Mouse (Mus musculus): ENCODE measurements around the gene Ccdc152. TPM values are rescaled to one million over a fixed set of nuclear protein-coding genes. Genes with fewer than 3 reads are reported as not detected.

The Ccdc152 gene
- not detected in 2 replicates for polyA plus RNA-seq (2012)

GRCm38 (mm10) chr15:3303426-3303825 is at the start of gene Ccdc152:
Ccdc152 (minus strand) TSS chr15:3303526.

GRCm38 (mm10) chr15:3268247-3268646 is 35.1 kb downstream of the Ccdc152 start, which contains the start of gene Selenop:
Selenop (plus strand) TSS chr15:3268547.

Other genes with a start within 250 kb of the Ccdc152 start
- 8.4 and 9.5 TPM in 2 replicates for gene Selenop, start 35.0 kb downstream of the Ccdc152 start, polyA plus RNA-seq (2012)